Mouse (Mus musculus): ENCODE data around the gene 0610010K14Rik. TPM values are rescaled to one million over a fixed set of nuclear protein-coding genes. Genes with fewer than 3 reads are reported as not detected.

Gene 0610010K14Rik
- polyA plus RNA-seq, 1 experiment from 2014 or later = 50.1 TPM

DNA sequence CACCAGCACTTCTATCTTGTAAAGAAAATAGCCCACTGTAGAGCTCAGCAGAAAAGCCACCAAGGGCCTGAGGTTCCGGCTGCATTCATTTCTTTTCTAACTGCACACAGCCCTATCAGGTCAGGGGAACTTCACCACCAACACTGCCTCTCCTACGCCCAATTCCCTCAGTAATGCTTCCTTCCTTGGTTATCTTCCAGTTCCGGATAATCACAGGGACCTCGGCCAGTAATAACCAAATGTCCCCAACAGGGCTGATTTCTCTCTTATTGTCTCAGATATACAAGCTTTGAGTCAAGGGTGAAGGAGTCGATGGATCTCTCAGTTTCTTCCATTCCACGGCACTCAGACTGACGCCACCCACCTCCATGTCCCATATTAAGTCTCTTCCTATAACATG is 30.4 kb downstream of the 0610010K14Rik start:
- no peak for TF ChIP-seq CTCF (IDR thresholded peaks at IDR 0.05)
- POLR2A ChIA-PET = no interaction called here
- H3K27me3 ChIP-seq = no peaks in the 10 kb centered on the region
- no peak for DNase-seq (ENCODE audit: low read depth, low spot score)
- CTCF ChIA-PET = interaction anchor here (1.2 kb wide), 1 partner anchor 23 kb away, joined by 4 read pairs; no protein-coding TSS in a partner anchor
- in situ Hi-C loops (cut with MboI; ENCODE audit: low pct_unique_long_range_greater_than_20kb) = loop anchor here (5.0 kb wide), 1 partner anchor 35 kb away; no protein-coding TSS in a partner anchor
- ATAC-seq = no peak

DNA sequence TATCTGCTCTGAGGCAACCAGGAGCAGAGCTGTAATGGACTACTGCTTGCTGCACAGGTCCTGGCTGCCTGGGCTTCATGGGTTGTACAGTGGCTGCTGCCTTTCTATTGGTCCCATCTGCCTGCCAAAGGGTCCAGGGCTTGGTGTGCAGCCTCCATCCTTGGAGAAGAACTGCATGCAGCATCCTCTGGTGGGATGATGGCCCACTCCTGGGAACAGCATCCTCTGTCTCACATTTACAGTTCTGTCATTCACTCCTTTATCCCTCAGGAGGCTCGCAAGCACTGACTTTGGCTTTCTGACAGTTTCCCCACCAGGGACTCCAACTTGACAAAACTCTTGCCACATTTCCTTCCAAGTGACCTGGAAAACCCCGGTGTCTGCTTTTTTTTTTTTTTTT is 30.9 kb downstream of the 0610010K14Rik start:
- TF ChIP-seq CTCF (IDR thresholded peaks at IDR 0.05) = no peak
- in situ Hi-C loops (cut with MboI; ENCODE audit: low pct_unique_long_range_greater_than_20kb) = loop anchor here (5.0 kb wide), 1 partner anchor 34 kb away; no protein-coding TSS in a partner anchor
- no peaks in the 10 kb centered on the region for H3K27me3 ChIP-seq
- ATAC-seq (no peak), DNase-seq (ENCODE audit: low read depth, low spot score) (no peak)
- CTCF ChIA-PET = interaction anchor here (1.2 kb wide), 1 partner anchor 24 kb away, joined by 4 read pairs; no protein-coding TSS in a partner anchor
- POLR2A ChIA-PET = no interaction called here

DNA sequence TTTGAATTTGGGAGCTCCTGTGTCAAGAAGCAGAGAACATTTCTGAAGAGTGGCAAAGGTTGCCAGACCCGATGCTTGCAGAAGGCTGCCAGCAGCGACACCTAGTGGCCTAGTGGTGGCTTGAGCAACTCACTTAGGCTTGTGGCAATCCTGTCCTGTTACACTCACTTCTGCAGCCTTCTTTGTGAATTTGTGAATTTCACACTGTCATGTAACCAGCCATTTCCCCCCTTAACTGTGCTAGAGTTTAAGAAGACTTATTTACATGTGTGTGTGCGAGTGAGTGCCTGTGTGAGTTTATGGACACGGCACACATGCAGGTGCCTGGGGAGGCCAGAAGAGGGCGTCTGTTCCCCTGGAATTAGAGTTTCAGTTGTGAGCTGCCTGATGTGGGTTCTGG is 36.0 kb downstream of the 0610010K14Rik start:
- CTCF ChIA-PET = interaction anchor here (0.6 to 1.6 kb wide), 11 partner anchors 8 to 131 kb away, joined by 3 to 19 read pairs (median 4); partner anchors contain the start of gene Slc16a11
- ATAC-seq = no peak
- peak; percentile 98 for TF ChIP-seq CTCF (IDR thresholded peaks at IDR 0.05)

DNA sequence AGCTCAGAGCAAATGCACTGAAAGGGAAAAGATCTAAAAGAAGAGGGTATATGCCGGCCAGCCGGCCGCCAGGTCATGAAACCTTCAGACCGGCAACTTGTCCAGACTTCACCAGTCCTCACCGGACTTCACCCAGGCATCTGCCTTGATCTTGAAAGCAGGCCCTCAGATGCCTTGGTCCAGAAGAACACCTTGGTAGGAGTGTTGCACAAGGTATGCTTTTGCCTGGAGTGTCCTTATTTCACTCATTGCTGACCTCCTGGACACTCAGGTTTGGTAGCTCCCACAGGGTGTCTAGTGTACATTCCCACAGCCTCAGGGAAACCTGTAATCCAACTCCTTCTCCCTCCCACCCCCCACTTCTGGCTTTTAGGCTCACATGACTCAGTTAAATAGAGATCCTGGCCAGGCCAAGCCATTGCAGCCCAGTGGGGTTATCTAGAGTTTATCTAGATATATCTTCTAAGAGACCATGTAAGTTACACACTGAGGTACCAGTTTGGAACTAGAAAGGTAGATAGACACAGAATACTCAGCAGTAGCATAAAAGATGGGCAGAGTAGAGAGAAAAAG is 37.6 kb downstream of the 0610010K14Rik start:
- no peak for TF ChIP-seq CTCF (IDR thresholded peaks at IDR 0.05)
- ChIA-PET POLR2A (no interaction called here), CTCF (interaction anchor here (1.0 to 1.6 kb wide), 4 partner anchors 10 to 129 kb away, joined by 3 to 6 read pairs (median 4); partner anchors contain the start of gene Slc16a11)
- ATAC-seq = no peak
- no peak for DNase-seq (ENCODE audit: low read depth, low spot score)
- in situ Hi-C loops (cut with MboI; ENCODE audit: low pct_unique_long_range_greater_than_20kb) = loop anchor here (5.0 kb wide), 1 partner anchor 143 kb away; no protein-coding TSS in a partner anchor
- no peaks in the 10 kb centered on the region for H3K27me3 ChIP-seq

More for the DNA sequence above, 36.0 kb downstream of the 0610010K14Rik start:
- in situ Hi-C loops (cut with MboI; ENCODE audit: low pct_unique_long_range_greater_than_20kb) = loop anchor here (5.0 kb wide), 1 partner anchor 144 kb away; no protein-coding TSS in a partner anchor
- no peaks in the 10 kb centered on the region for H3K27me3 ChIP-seq
- no peak for DNase-seq (ENCODE audit: low read depth, low spot score)
- POLR2A ChIA-PET = interaction anchor here (0.8 to 0.9 kb wide), 2 partner anchors 11 to 39 kb away, joined by 3 read pairs; partner anchors contain the start of gene Slc16a11

DNA sequence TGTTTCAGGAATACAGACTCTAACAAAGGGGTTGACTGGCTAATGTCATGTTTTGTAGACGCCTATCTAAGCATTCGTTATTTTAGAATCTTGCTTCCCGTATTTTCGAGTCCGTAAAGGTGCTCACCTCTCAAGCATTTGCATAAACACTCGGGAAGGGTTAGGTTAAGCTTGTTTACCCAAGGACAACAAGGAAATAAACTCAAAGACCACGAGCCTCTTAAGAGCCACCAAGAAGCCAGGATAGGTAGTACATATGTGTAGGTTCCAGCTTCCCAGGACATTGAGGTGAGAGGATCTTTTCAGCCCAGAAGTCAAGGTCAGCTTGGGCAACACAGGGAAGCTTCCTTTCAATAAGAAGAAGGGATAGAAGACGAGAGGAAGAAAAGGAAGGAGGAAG is 38.6 kb downstream of the 0610010K14Rik start:
- ATAC-seq (no peak), DNase-seq (ENCODE audit: low read depth, low spot score) (no peak)
- no peak for TF ChIP-seq CTCF (IDR thresholded peaks at IDR 0.05)
- POLR2A ChIA-PET = no interaction called here
- CTCF ChIA-PET = interaction anchor here (1.0 to 1.9 kb wide), 4 partner anchors 13 to 144 kb away, joined by 3 to 8 read pairs (median 6); partner anchors contain the start of gene Slc16a11
- H3K27me3 ChIP-seq = no peaks in the 10 kb centered on the region
- in situ Hi-C loops (cut with MboI; ENCODE audit: low pct_unique_long_range_greater_than_20kb) = no loop called here

DNA sequence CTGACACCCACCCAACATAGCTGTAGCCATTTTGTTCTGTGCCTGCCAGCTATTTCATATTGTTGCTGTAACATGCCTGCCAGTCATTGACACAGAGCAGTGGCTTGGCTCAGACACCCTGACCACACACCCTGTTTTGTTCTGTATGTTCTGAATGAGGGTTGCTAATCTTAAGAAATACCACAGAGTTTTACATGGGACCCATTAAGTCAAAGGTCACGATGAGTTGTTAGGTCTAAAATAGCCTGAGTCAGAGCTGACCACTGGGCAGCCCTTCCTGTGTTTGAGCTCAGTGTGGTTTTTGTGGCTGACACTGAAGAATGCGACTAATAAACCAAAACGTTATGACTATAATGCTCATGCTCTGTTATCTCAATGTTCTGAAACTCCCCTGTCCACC is 39.4 kb downstream of the 0610010K14Rik start:
- POLR2A ChIA-PET = no interaction called here
- peak; percentile 75 for DNase-seq (ENCODE audit: low read depth, low spot score)
- peak; percentile 58 for ATAC-seq
- in situ Hi-C loops (cut with MboI; ENCODE audit: low pct_unique_long_range_greater_than_20kb) = no loop called here
- CTCF ChIA-PET = interaction anchor here (0.7 to 2.0 kb wide), 5 partner anchors 15 to 143 kb away, joined by 3 to 8 read pairs (median 5); no protein-coding TSS in a partner anchor
- H3K27me3 ChIP-seq = no peaks in the 10 kb centered on the region
- no peak for TF ChIP-seq CTCF (IDR thresholded peaks at IDR 0.05)

DNA sequence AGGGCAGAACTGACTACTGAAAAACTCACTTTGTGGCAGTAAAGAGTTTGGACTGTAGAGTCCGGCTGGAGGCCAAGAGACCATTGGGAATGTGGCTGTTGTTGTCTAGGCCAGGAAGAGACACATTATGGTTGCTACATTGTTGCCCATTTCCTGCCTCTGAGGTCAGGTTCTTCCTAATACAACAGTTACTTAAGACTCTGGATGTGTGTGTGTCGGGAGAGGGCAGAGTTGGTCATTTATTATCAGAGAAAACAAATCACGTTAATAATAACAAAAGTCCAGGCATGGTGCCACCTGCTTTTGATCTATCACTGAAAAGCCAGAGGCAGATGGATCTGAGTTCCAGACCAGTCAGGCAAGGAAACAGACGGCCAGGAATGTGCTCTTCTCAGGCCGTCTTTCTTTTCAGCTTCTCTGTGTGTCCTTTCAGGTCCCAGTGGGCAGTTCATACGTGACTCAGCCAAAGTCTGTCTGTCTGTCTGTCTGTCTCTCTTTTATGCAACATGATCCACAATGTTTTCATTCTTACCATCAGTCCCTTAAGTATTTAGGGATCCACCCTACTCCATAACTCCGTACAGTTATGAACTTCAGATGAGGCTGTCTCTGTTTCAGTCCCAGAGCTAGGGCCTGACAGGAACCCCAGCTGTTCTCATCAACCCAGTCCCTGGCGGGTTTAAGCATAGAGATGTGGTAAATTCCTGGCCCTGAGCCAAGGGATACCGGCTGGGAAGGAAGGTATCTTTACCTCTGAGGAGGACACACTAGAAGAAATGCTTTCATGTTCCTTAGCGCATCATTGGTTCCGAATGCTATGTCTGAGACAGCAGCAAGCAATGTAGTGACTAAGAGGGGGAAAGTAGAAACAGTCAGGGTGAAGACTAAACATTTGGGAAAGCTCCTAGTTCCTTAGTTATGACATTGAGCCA is 44.1 kb downstream of the 0610010K14Rik start:
- DNase-seq (ENCODE audit: low read depth, low spot score) (peak; percentile 82), ATAC-seq (peak; percentile 20)
- TF ChIP-seq CTCF (IDR thresholded peaks at IDR 0.05) = no peak
- CTCF ChIA-PET = interaction anchor here (1.9 kb wide), 1 partner anchor 23 kb away, joined by 7 read pairs; no protein-coding TSS in a partner anchor
- POLR2A ChIA-PET = no interaction called here
- in situ Hi-C loops (cut with MboI; ENCODE audit: low pct_unique_long_range_greater_than_20kb) = no loop called here
- H3K27me3 ChIP-seq = no peaks in the 10 kb centered on the region

DNA sequence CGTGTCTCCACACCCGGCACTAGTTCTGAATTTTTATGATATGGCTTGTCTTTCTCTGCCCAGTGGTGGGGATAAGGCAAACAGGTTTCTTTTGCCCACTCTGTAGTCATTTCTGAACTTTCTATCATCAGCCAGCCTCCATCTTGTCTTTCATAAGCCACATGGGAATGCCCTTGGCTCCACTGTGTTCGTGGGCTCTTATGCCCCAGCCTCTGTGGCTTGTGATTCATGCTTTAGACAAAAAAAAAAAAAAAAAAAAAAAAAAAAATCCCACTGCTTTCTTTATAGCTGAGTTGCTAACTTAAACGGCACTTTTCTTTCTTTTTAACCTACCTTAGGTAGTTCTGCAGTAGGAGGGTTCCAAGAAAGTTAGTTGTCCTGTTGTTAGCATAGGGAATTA is 45.6 kb downstream of the 0610010K14Rik start:
- H3K27me3 ChIP-seq = no peaks in the 10 kb centered on the region
- ChIA-PET CTCF (no interaction called here), POLR2A (interaction anchor here (0.6 kb wide), 2 partner anchors 11 to 116 kb away, joined by 3 to 4 read pairs; no protein-coding TSS in a partner anchor)
- ATAC-seq (no peak), DNase-seq (ENCODE audit: low read depth, low spot score) (no peak)
- TF ChIP-seq CTCF (IDR thresholded peaks at IDR 0.05) = no peak
- in situ Hi-C loops (cut with MboI; ENCODE audit: low pct_unique_long_range_greater_than_20kb) = no loop called here

DNA sequence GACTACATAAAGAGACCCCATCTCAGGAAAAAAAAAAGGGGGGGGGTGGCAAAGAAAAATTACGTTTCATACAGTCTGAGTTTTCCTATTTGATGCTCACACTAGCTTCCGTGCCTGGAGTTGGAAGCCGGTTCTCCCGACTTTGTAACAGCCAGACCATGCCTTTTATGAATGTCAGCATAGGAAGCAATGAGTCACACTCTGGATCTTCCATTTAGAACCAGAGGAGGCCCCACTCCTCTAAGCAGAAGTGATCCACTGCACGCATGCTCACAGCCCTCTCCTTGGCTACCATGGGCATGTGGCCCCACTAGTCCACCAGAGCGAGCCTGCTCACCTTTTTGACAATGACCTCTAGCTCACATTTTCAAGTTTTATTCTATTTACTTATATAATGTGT is 46.5 kb downstream of the 0610010K14Rik start:
- no peak for DNase-seq (ENCODE audit: low read depth, low spot score)
- ATAC-seq = no peak
- in situ Hi-C loops (cut with MboI; ENCODE audit: low pct_unique_long_range_greater_than_20kb) = no loop called here
- POLR2A ChIA-PET = no interaction called here
- no peaks in the 10 kb centered on the region for H3K27me3 ChIP-seq
- CTCF ChIA-PET = interaction anchor here (1.5 kb wide), 1 partner anchor 117 kb away, joined by 3 read pairs; no protein-coding TSS in a partner anchor
- no peak for TF ChIP-seq CTCF (IDR thresholded peaks at IDR 0.05)

DNA sequence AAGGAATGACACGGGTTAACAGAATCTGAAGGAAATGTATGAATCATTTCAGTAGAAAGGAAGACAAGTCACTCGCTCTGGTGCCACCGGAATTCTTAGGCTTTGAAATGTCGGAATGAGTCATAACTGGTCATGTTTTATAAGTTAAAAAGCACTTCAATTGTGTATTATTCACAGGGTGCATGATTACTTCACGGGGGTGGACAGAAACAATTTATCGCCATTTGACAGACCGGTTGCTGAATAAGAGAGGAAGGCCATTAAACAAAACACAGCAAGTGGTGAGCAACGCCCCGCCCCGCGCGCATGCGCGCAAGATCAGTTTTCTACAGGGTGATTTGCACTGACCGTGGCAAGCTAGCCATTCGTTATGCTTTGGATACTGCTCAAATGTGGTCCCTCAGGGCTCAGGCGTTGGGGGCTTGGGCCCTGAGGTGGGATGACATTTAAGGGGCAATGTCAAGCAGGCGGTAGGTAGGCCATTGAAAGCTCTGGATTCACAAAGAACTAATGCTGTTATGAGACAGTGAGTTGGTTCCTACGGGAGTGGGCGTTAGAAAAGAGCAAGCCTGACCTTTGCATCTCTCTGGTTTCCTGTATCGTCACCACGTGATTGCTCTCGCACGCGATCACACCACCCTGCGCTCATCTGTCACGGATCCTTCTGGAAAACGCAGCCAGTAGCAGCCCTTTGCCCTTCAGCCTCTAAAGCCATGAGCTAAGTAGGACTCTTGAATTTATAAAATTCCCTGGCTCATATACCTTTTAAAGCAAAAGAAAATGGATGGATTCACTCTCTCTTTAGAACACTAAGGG is 48.2 kb downstream of the 0610010K14Rik start:
- DNase-seq (ENCODE audit: low read depth, low spot score) = peak; percentile 74
- no peaks in the 10 kb centered on the region for H3K27me3 ChIP-seq
- peak; percentile 68 for ATAC-seq
- POLR2A ChIA-PET = no interaction called here
- CTCF ChIA-PET = no interaction called here
- in situ Hi-C loops (cut with MboI; ENCODE audit: low pct_unique_long_range_greater_than_20kb) = no loop called here
- TF ChIP-seq CTCF (IDR thresholded peaks at IDR 0.05) = no peak

Other genes starting within 250 kb of the 0610010K14Rik start
- 528 TPM for gene Gabarap, start 246.8 kb downstream of the 0610010K14Rik start, polyA plus RNA-seq (2021)
- 76.1 TPM for gene Phf23, start 242.1 kb downstream of the 0610010K14Rik start, polyA plus RNA-seq (2021)
- 41.6 TPM for gene Dvl2, start 237.3 kb downstream of the 0610010K14Rik start, polyA plus RNA-seq (2021)
- gene Acadvl, start 222.5 kb downstream of the 0610010K14Rik start, polyA plus RNA-seq (2021) = 234 TPM
- gene Dlg4, start 221.0 kb downstream of the 0610010K14Rik start, polyA plus RNA-seq (2021) = 48.1 TPM
- not detected for gene Asgr1, start 183.8 kb downstream of the 0610010K14Rik start, polyA plus RNA-seq (2021)
- not detected for gene Asgr2, start 145.3 kb downstream of the 0610010K14Rik start, polyA plus RNA-seq (2021)
- gene Mgl2, start 107.6 kb downstream of the 0610010K14Rik start, polyA plus RNA-seq (2021) = not detected
- not detected for gene Clec10a, start 81.7 kb downstream of the 0610010K14Rik start, polyA plus RNA-seq (2021)
- 1.9 TPM for gene Slc16a11, start 25.2 kb downstream of the 0610010K14Rik start, polyA plus RNA-seq (2021)
- 12.2 TPM for gene Slc16a13, start 16.9 kb downstream of the 0610010K14Rik start, polyA plus RNA-seq (2021)
- gene Bcl6b, start 8.1 kb downstream of the 0610010K14Rik start, polyA plus RNA-seq (2021) = not detected
- gene Gm21988, start 1.9 kb upstream of the 0610010K14Rik start, polyA plus RNA-seq (2021) = 4.3 TPM
- gene Rnasek, start 1.9 kb upstream of the 0610010K14Rik start, polyA plus RNA-seq (2021) = 145 TPM
- 0.03 TPM for gene Alox12, start 17.4 kb upstream of the 0610010K14Rik start, polyA plus RNA-seq (2021)
- gene Alox12e, start 84.7 kb upstream of the 0610010K14Rik start, polyA plus RNA-seq (2021) = not detected
- gene Alox15, start 114.1 kb upstream of the 0610010K14Rik start, polyA plus RNA-seq (2021) = not detected
- gene Pelp1, start 172.1 kb upstream of the 0610010K14Rik start, polyA plus RNA-seq (2021) = 31.0 TPM
- gene Arrb2, start 194.7 kb upstream of the 0610010K14Rik start, polyA plus RNA-seq (2021) = 22.5 TPM
- 41.3 TPM for gene Med11, start 214.0 kb upstream of the 0610010K14Rik start, polyA plus RNA-seq (2021)
- gene Zmynd15, start 221.5 kb upstream of the 0610010K14Rik start, polyA plus RNA-seq (2021) = 3.5 TPM
- 32.7 TPM for gene Cxcl16, start 222.1 kb upstream of the 0610010K14Rik start, polyA plus RNA-seq (2021)

All from Patski (cell line).